Mouse (Mus musculus) erythroblast, embryonic 14.5 days (primary cell): ENCODE data around the gene Sac3d1.

Source experiments
- GATA1 ChIP-seq: IDR thresholded peaks from 2 replicates; pipeline ENCODE4 v1.6.1; 2012; ENCODE audit warnings: low read length, inconsistent platforms, mixed read lengths
- TAL1 ChIP-seq: IDR thresholded peaks from 3 replicates; pipeline ENCODE4 v1.6.1; 2012; ENCODE audit warnings: low read length, inconsistent platforms, mixed read lengths

GRCm38 (mm10) chr19:6144842-6145241 is 26.4 kb upstream of the Sac3d1 start:
- TF ChIP-seq GATA1: no peak
- no peak for TF ChIP-seq TAL1
